Mouse (Mus musculus): ENCODE results near the gene Trf. TPM values are rescaled to one million over a fixed set of nuclear protein-coding genes. Genes with fewer than 3 reads are reported as not detected.
"Not testable (repeated sequence)": the region's sequence is repeated elsewhere in the genome, so short reads cannot be mapped to it uniquely, and the experiment has no call there.

The Trf gene
- polyA plus RNA-seq, 1 experiment from 2014 or later = 42.1 TPM

DNA sequence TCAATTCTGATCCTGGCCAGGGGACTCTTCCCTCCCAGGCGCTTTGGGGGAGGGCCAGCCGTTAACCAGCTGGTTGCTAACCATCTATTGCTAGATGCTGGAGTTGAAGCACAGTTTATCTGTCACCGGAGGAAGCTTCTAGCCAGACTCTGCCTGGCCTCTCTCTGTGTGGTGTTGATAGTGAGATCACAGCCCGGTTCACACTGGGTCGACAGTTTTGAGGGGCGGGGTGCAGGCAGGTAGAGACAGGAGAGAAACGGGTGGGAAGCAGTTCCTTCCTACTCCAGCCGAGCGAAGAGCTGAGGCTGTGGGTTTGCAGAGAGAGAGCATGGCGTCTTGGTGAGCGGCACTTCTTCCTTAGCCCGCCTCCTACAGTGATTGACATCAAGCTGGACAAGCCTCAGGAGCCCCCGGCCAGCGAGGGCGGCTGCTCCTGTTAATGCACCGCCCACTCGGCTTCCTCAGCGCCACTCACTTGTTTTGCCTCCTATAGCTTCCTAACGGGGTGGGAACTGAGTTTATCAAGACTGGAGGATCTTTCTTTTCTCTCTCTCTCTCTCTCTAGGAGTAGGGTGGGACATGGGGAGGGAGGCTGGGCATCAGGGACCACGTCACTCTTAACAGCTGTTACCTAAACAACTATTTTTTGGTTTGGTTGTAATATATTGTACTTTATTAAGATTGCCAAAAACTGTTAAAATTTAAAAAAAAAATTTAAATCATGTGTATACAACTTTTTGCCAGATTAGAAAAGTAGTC lies 49.3 kb downstream of the Trf start:
- peak overlapping the region; percentile 69 for H3K4me2 ChIP-seq
- no peaks in the 10 kb centered on the region for H3K36me3 ChIP-seq
- H3K4me1 ChIP-seq = peaks cover 16% of the 10 kb centered on the region
- peak; percentile 78 for ATAC-seq (ENCODE audit: insufficient number of reproducible peaks, low FRiP score, low TSS enrichment, low read depth)
- H3K4me3 ChIP-seq = peak overlapping the region; percentile 44
- H3K27me3 ChIP-seq = no peaks in the 10 kb centered on the region
- 2% methylated on average over 20 of the region's 20 CpGs for WGBS
- H3K9ac ChIP-seq = peak overlapping the region; percentile 44; the same call in 1 of the 2 replicates
- peak overlapping the region; percentile 82 for H3K27ac ChIP-seq
- H3K9me3 ChIP-seq = no peaks in the 10 kb centered on the region

- H3K36me3 ChIP-seq = no peaks in the 10 kb centered on the region
- no peaks in the 10 kb centered on the region for H3K27me3 ChIP-seq
- WGBS = 42% methylated on average over 3 of the region's 3 CpGs
- peak; percentile 52; the same call in 1 of the 2 replicates for ATAC-seq (ENCODE audit: insufficient number of reproducible peaks, low FRiP score, low TSS enrichment, low read depth)
- H3K4me2 ChIP-seq = peak overlapping the region; percentile 69
- no peaks in the 10 kb centered on the region for H3K9me3 ChIP-seq
- H3K4me3 ChIP-seq = peak overlapping the region; percentile 44
- 0 out of 2 replicates have a peak overlapping the region, but pooled peaks have one; percentile 82 for H3K27ac ChIP-seq
- H3K9ac ChIP-seq = no peak overlapping the region
- H3K4me1 ChIP-seq = peaks cover 16% of the 10 kb centered on the region
These were observed 49.9 kb downstream of the Trf start for GRCm38 (mm10) chr9:103180303-103180702.

- Histone ChIP-seq H3K4me3 (no peak overlapping the region), H3K36me3 (no peaks in the 10 kb centered on the region), H3K27me3 (no peaks in the 10 kb centered on the region), H3K27ac (no peak overlapping the region), H3K9ac (no peak overlapping the region), H3K4me1 (peaks cover 10% of the 10 kb centered on the region), H3K4me2 (no peak overlapping the region), H3K9me3 (no peaks in the 10 kb centered on the region)
- no peak for ATAC-seq (ENCODE audit: insufficient number of reproducible peaks, low FRiP score, low TSS enrichment, low read depth)
- WGBS = 94% methylated on average over 7 of the region's 7 CpGs
These were observed 54.6 kb downstream of the Trf start for GRCm38 (mm10) chr9:103175692-103176091.

DNA sequence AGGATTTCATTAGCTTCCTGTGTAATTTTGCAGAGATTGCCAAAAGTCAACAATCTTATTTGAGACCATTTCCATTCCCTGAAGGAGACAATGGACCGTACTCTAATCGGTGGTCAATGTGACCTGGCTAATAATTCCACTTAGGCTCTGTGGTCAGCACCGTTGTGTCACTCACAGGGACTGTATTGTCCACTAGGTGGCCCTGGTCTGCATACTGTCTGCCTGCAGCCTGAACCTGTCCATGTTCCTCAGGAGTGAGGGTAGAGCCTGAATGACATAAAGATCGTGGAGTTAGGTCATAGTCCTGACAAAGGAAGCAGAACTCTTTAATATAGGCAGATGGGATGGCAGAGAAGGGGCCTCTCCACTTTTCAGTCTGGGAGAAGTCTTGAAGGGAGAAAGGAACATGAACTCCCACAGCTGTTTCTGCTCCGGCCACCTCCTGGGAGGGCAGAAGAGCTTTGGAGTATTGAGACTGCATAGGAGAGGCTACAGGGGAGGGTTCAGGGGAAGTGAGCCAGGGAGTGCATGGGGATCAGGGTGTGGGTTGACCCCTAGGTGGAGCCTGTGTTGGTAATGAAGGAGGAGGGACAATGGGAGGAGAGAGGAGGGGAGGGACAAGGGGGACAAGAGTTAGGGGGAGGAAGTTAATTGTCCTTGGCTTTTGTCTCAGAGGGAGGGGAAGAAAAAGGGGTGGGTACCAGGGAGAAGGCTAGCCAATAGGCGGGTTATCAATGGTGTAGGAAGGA lies 55.3 kb downstream of the Trf start:
- Histone ChIP-seq H3K4me2 (no peak overlapping the region), H3K4me3 (no peak overlapping the region), H3K27me3 (no peaks in the 10 kb centered on the region), H3K36me3 (no peaks in the 10 kb centered on the region), H3K4me1 (0 out of 2 replicates have a peak, but pooled peaks cover 3% of the 10 kb centered on the region), H3K9me3 (no peaks in the 10 kb centered on the region), H3K9ac (no peak overlapping the region), H3K27ac (no peak overlapping the region)
- 54% methylated on average over 6 of the region's 6 CpGs for WGBS
- ATAC-seq (ENCODE audit: insufficient number of reproducible peaks, low FRiP score, low TSS enrichment, low read depth) = no peak

DNA sequence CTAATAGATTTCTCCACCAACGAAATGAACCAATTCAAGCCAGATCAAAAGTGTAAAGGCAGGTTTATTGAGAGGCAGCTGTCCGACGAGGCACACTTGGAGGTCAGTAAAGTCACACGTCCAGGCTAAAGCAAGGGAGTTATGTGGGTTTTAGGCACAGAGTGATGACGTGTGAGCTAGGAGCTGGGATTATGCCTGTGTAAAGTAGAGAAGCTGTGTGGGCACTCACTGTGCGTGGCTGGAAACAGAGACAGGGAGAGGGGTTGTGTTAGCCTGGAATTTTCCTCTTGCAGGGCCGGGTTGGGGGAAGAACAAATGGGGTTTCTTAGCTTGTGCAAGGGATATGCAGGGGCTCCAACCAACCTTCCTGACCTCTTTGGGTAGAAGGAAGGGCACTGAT lies 61.5 kb downstream of the Trf start:
- no peaks in the 10 kb centered on the region for H3K4me1 ChIP-seq
- no peaks in the 10 kb centered on the region for H3K27me3 ChIP-seq
- no peak overlapping the region for H3K4me2 ChIP-seq
- no peak overlapping the region for H3K9ac ChIP-seq
- 42% methylated on average over 7 of the region's 7 CpGs for WGBS
- no peak overlapping the region for H3K4me3 ChIP-seq
- H3K27ac ChIP-seq = no peak overlapping the region
- H3K9me3 ChIP-seq = no peaks in the 10 kb centered on the region
- ATAC-seq (ENCODE audit: insufficient number of reproducible peaks, low FRiP score, low TSS enrichment, low read depth) = no peak
- H3K36me3 ChIP-seq = no peaks in the 10 kb centered on the region

DNA sequence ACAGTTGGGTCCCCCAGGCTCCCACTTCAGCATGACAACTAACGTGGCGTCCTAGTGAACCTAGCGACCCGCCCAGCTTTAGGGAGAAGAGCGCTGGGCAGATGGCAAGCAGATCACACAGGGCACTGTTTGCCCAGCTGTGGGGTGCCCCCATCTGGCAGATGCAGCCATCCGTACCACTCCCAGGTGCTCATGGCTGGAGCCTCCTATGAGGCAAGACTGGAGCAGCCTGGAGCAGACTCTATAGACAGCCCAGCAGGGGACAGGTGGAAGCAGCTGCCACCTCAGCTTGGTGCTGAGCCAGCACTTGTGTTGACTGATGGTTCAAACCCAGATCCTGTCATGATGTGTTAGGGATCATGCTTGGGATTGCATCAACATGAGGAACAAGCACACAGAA lies 62.2 kb downstream of the Trf start:
- WGBS = 84% methylated on average over 6 of the region's 6 CpGs
- Histone ChIP-seq H3K4me2 (no peak overlapping the region), H3K27ac (no peak overlapping the region), H3K4me1 (no peaks in the 10 kb centered on the region), H3K9ac (no peak overlapping the region), H3K36me3 (no peaks in the 10 kb centered on the region), H3K27me3 (no peaks in the 10 kb centered on the region), H3K9me3 (no peaks in the 10 kb centered on the region), H3K4me3 (no peak overlapping the region)
- no peak for ATAC-seq (ENCODE audit: insufficient number of reproducible peaks, low FRiP score, low TSS enrichment, low read depth)

GRCm38 (mm10) chr9:103163806-103164205 lies 66.4 kb downstream of the Trf start:
- no peak overlapping the region for H3K4me2 ChIP-seq
- H3K36me3 ChIP-seq = no peaks in the 10 kb centered on the region
- no peaks in the 10 kb centered on the region for H3K9me3 ChIP-seq
- no peaks in the 10 kb centered on the region for H3K27me3 ChIP-seq
- no peak overlapping the region for H3K9ac ChIP-seq
- no peaks in the 10 kb centered on the region for H3K4me1 ChIP-seq
- no peak overlapping the region for H3K27ac ChIP-seq
- ATAC-seq (ENCODE audit: insufficient number of reproducible peaks, low FRiP score, low TSS enrichment, low read depth) = no peak
- WGBS = 74% methylated on average over 15 of the region's 15 CpGs
- no peak overlapping the region for H3K4me3 ChIP-seq

DNA sequence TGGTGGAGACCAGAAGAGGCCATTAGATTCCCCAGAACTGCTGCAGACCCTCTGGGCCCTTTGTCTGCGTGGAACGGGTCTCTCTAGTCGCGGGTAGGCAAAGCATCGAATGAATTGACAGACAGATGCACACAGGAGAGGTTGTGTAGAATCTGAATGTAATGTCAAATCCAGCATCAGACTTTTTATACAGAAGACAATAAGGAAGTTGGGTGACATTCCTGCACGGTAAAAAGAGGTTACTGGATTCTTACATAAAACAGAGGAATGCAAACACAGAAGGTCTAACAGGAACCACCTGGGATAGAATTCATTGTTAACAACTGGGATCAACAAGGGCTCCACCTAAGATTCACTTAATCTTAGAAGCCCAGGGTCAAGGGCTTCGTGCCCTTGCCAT lies 75.1 kb downstream of the Trf start:
- H3K9ac ChIP-seq; H3K36me3 ChIP-seq; H3K4me2 ChIP-seq; H3K4me1 ChIP-seq; ATAC-seq (ENCODE audit: insufficient number of reproducible peaks, low FRiP score, low TSS enrichment, low read depth); H3K27ac ChIP-seq; H3K4me3 ChIP-seq; H3K9me3 ChIP-seq; H3K27me3 ChIP-seq: not testable (repeated sequence)
- WGBS = 82% methylated on average over 7 of the region's 7 CpGs

- Histone ChIP-seq H3K27ac (no peak overlapping the region), H3K4me2 (no peak overlapping the region), H3K36me3 (no peaks in the 10 kb centered on the region), H3K9ac (no peak overlapping the region), H3K9me3 (no peaks in the 10 kb centered on the region), H3K27me3 (no peaks in the 10 kb centered on the region), H3K4me1 (no peaks in the 10 kb centered on the region), H3K4me3 (no peak overlapping the region)
- whole genome bisulfite sequencing = 73% methylated on average over 2 of the region's 2 CpGs
- ATAC-seq (ENCODE audit: insufficient number of reproducible peaks, low FRiP score, low TSS enrichment, low read depth) = no peak
These were observed 75.7 kb downstream of the Trf start for GRCm38 (mm10) chr9:103154568-103154967.

Other genes with a start within 250 kb of the Trf start
- gene Slco2a1, start 241.7 kb downstream of the Trf start, polyA plus RNA-seq (2015; fragmentation: Nextera tagmentation; extraction: Ambion mirVana) = 6.2 and 7.1 TPM in 2 replicates
- gene Rab6b, start 118.7 kb downstream of the Trf start, polyA plus RNA-seq (2015; fragmentation: Nextera tagmentation; extraction: Ambion mirVana) = 5.7 and 7.8 TPM in 2 replicates
- gene Srprb, start 28.3 kb downstream of the Trf start, polyA plus RNA-seq (2015; fragmentation: Nextera tagmentation; extraction: Ambion mirVana) = 65.5 and 71.9 TPM in 2 replicates
- gene Gm20425, start 137 bp downstream of the Trf start, polyA plus RNA-seq (2015; fragmentation: Nextera tagmentation; extraction: Ambion mirVana) = 2.7 TPM in 1 of 2 replicates, not detected in the other
- gene 1300017J02Rik, start 74.6 kb upstream of the Trf start, polyA plus RNA-seq (2015; fragmentation: Nextera tagmentation; extraction: Ambion mirVana) = 0.88 and 1.5 TPM in 2 replicates
- 50.9 and 57.7 TPM in 2 replicates for gene Topbp1, start 74.8 kb upstream of the Trf start, polyA plus RNA-seq (2015; fragmentation: Nextera tagmentation; extraction: Ambion mirVana)
- gene Cdv3, start 135.4 kb upstream of the Trf start, polyA plus RNA-seq (2015; fragmentation: Nextera tagmentation; extraction: Ambion mirVana) = 95.2 and 121 TPM in 2 replicates
- 0.66 and 1.4 TPM in 2 replicates for gene Bfsp2, start 250.0 kb upstream of the Trf start, polyA plus RNA-seq (2015; fragmentation: Nextera tagmentation; extraction: Ambion mirVana)

All from limb, embryonic 15.5 days (tissue).